Mouse (Mus musculus) embryonic facial prominence, embryonic 13.5 days (tissue): Measurements from ENCODE around the gene Maml2. TPM values are rescaled to one million over a fixed set of nuclear protein-coding genes. Genes with fewer than 3 reads are reported as not detected.

Experiments
- ATAC-seq: fragments of 200-750 bp; cut with Nextera tagmentation; 2 replicates; pipeline ENCODE4 v1.8.0; 2017; ENCODE audit warnings: low read depth; ENCODE audit not compliant: insufficient number of reproducible peaks, insufficient read depth, low FRiP score, low TSS enrichment
- H3K27ac ChIP-seq: fragments of 300-500 bp; sonication (generic); 2 replicates; pipeline ENCODE4 v1.5.1; 2015; ENCODE audit warnings: moderate library complexity, mild to moderate bottlenecking, inconsistent platforms
- H3K27me3 ChIP-seq: fragments of 300-500 bp; sonication (generic); 2 replicates; pipeline ENCODE4 v1.6.1; 2015; ENCODE audit warnings: mild to moderate bottlenecking, inconsistent platforms
- H3K36me3 ChIP-seq: fragments of 300-500 bp; sonication (generic); 2 replicates; pipeline ENCODE4 v1.6.1; 2015; ENCODE audit warnings: mild to moderate bottlenecking, inconsistent platforms
- H3K4me1 ChIP-seq: fragments of 300-500 bp; sonication (generic); 2 replicates; pipeline ENCODE4 v1.6.1; 2015; ENCODE audit warnings: inconsistent platforms
- H3K4me2 ChIP-seq: fragments of 300-500 bp; sonication (generic); 2 replicates; pipeline ENCODE4 v1.6.1; 2015; ENCODE audit warnings: moderate library complexity, mild to moderate bottlenecking, inconsistent platforms
- H3K4me3 ChIP-seq: fragments of 300-500 bp; sonication (generic); 2 replicates; pipeline ENCODE4 v1.5.1; 2015; ENCODE audit warnings: mild to moderate bottlenecking, inconsistent platforms
- H3K9ac ChIP-seq: fragments of 300-500 bp; sonication (generic); 2 replicates; pipeline ENCODE4 v1.6.1; 2015; ENCODE audit warnings: mild to moderate bottlenecking, inconsistent platforms
- H3K9me3 ChIP-seq: fragments of 300-500 bp; sonication (generic); 2 replicates; pipeline ENCODE4 v1.6.1; 2016; ENCODE audit warnings: inconsistent platforms
- WGBS: fragments of 180-500 bp; shearing (Covaris S2); methylation state at CpG from one replicate; pipeline ENCODE4 v1.1.7; 2015; ENCODE audit warnings: mixed read lengths; 5-methylcytosine and 5-hydroxymethylcytosine counted together
- polyA plus RNA-seq: library from polyadenylated mRNA; unstranded; fragments of >200 nt; fragmentation: Nextera tagmentation; extraction: Ambion mirVana; gene quantifications from 2 replicates; pipeline ENCODE4 v1.2.1, GENCODE M21; 2015

The Maml2 gene
- polyA plus RNA-seq, 1 experiment from 2014 or later, result 13.0 TPM

- 77% methylated on average over 3 of the region's 3 CpGs for WGBS
- Histone ChIP-seq H3K27me3 (no peaks in the 10 kb centered on the region), H3K36me3 (no peaks in the 10 kb centered on the region), H3K4me1 (peaks cover 26% of the 10 kb centered on the region), H3K4me2 (no peak overlapping the region), H3K9ac (no peak overlapping the region), H3K4me3 (no peak overlapping the region), H3K9me3 (no peaks in the 10 kb centered on the region), H3K27ac (no peak overlapping the region)
- ATAC-seq, result no peak
Measured at GRCm38 (mm10) chr9:13611561-13611960, 313.8 kb downstream of the Maml2 start.

GRCm38 (mm10) chr9:13612371-13612770, 314.6 kb downstream of the Maml2 start:
- WGBS, result 72% methylated on average over 8 of the region's 8 CpGs

GRCm38 (mm10) chr9:13613325-13614268, 315.8 kb downstream of the Maml2 start:
- Histone ChIP-seq H3K27ac (peak overlapping the region; percentile 87), H3K36me3 (no peaks in the 10 kb centered on the region), H3K4me2 (peak overlapping the region; percentile 32), H3K9ac (no peak overlapping the region), H3K27me3 (no peaks in the 10 kb centered on the region), H3K4me3 (no peak overlapping the region), H3K4me1 (peaks cover 37% of the 10 kb centered on the region), H3K9me3 (no peaks in the 10 kb centered on the region)
- ATAC-seq, result peak; percentile 58
- 19% methylated on average over 8 of the region's 8 CpGs for WGBS

More at GRCm38 (mm10) chr9:13612371-13612770, 314.6 kb downstream of the Maml2 start:
- H3K4me2 ChIP-seq, result no peak overlapping the region
- no peak overlapping the region for H3K9ac ChIP-seq
- H3K4me3 ChIP-seq, result no peak overlapping the region
- peaks cover 34% of the 10 kb centered on the region for H3K4me1 ChIP-seq
- no peaks in the 10 kb centered on the region for H3K36me3 ChIP-seq
- ATAC-seq, result no peak
- H3K27ac ChIP-seq, result peak overlapping the region; percentile 52; the same call in 1 of the 2 replicates
- H3K9me3 ChIP-seq, result no peaks in the 10 kb centered on the region
- H3K27me3 ChIP-seq, result no peaks in the 10 kb centered on the region

GRCm38 (mm10) chr9:13616383-13617009, 318.7 kb downstream of the Maml2 start:
- Histone ChIP-seq H3K4me1 (peaks cover 37% of the 10 kb centered on the region), H3K4me3 (no peak overlapping the region), H3K27ac (peak overlapping the region; percentile 85), H3K27me3 (no peaks in the 10 kb centered on the region), H3K4me2 (no peak overlapping the region), H3K9me3 (no peaks in the 10 kb centered on the region), H3K9ac (no peak overlapping the region), H3K36me3 (peaks cover 10% of the 10 kb centered on the region)
- WGBS, result 33% methylated on average over 5 of the region's 5 CpGs
- ATAC-seq, result 0 out of 2 replicates have a peak, but pooled peaks have one; percentile 46

GRCm38 (mm10) chr9:13620794-13621193, 323.0 kb downstream of the Maml2 start:
- no peak overlapping the region for H3K4me2 ChIP-seq
- ATAC-seq, result no peak
- H3K4me3 ChIP-seq, result no peak overlapping the region
- 84% methylated on average over 6 of the region's 6 CpGs for WGBS
- peaks cover 18% of the 10 kb centered on the region for H3K4me1 ChIP-seq
- no peaks in the 10 kb centered on the region for H3K27me3 ChIP-seq
- H3K9me3 ChIP-seq, result no peaks in the 10 kb centered on the region
- peaks cover 11% of the 10 kb centered on the region for H3K36me3 ChIP-seq
- no peak overlapping the region for H3K9ac ChIP-seq
- H3K27ac ChIP-seq, result no peak overlapping the region

GRCm38 (mm10) chr9:13621941-13622340, 324.2 kb downstream of the Maml2 start:
- Histone ChIP-seq H3K27ac (no peak overlapping the region), H3K4me3 (no peak overlapping the region), H3K4me1 (peaks cover 7% of the 10 kb centered on the region), H3K27me3 (no peaks in the 10 kb centered on the region), H3K4me2 (no peak overlapping the region), H3K9me3 (no peaks in the 10 kb centered on the region), H3K9ac (no peak overlapping the region), H3K36me3 (peaks cover 11% of the 10 kb centered on the region)
- ATAC-seq, result no peak
- 92% methylated on average over 3 of the region's 3 CpGs for WGBS

GRCm38 (mm10) chr9:13622426-13622825, 324.7 kb downstream of the Maml2 start:
- Histone ChIP-seq H3K9me3 (no peaks in the 10 kb centered on the region), H3K4me1 (peaks cover 3% of the 10 kb centered on the region; the same call in 1 of the 2 replicates), H3K27me3 (no peaks in the 10 kb centered on the region), H3K4me2 (no peak overlapping the region), H3K27ac (no peak overlapping the region), H3K9ac (no peak overlapping the region), H3K36me3 (peaks cover 11% of the 10 kb centered on the region), H3K4me3 (no peak overlapping the region)
- WGBS, result 83% methylated on average over 5 of the region's 5 CpGs
- ATAC-seq, result no peak

- Histone ChIP-seq H3K4me2 (no peak overlapping the region), H3K27ac (no peak overlapping the region), H3K9me3 (no peaks in the 10 kb centered on the region), H3K27me3 (no peaks in the 10 kb centered on the region), H3K4me1 (no peaks in the 10 kb centered on the region), H3K4me3 (no peak overlapping the region), H3K9ac (no peak overlapping the region), H3K36me3 (peaks cover 11% of the 10 kb centered on the region)
- WGBS, result 96% methylated on average over 3 of the region's 3 CpGs
- ATAC-seq, result no peak
Measured at GRCm38 (mm10) chr9:13623892-13624422, 326.2 kb downstream of the Maml2 start.

- Histone ChIP-seq H3K27me3 (no peaks in the 10 kb centered on the region), H3K4me3 (no peak overlapping the region), H3K27ac (no peak overlapping the region), H3K4me1 (no peaks in the 10 kb centered on the region), H3K4me2 (no peak overlapping the region), H3K36me3 (peaks cover 11% of the 10 kb centered on the region), H3K9ac (no peak overlapping the region), H3K9me3 (no peaks in the 10 kb centered on the region)
- WGBS, result 90% methylated on average over 1 of the region's 1 CpGs
- ATAC-seq, result no peak
Measured at GRCm38 (mm10) chr9:13624780-13625179, 327.0 kb downstream of the Maml2 start.

- WGBS, result 89% methylated on average over 3 of the region's 3 CpGs
- Histone ChIP-seq H3K9me3 (no peaks in the 10 kb centered on the region), H3K4me3 (no peak overlapping the region), H3K4me2 (no peak overlapping the region), H3K27me3 (no peaks in the 10 kb centered on the region), H3K9ac (no peak overlapping the region), H3K4me1 (no peaks in the 10 kb centered on the region), H3K36me3 (peaks cover 11% of the 10 kb centered on the region), H3K27ac (no peak overlapping the region)
- no peak for ATAC-seq
Measured at GRCm38 (mm10) chr9:13625215-13625614, 327.5 kb downstream of the Maml2 start.

- H3K27me3 ChIP-seq, result no peaks in the 10 kb centered on the region
- 81% methylated on average over 3 of the region's 3 CpGs for WGBS
- no peak overlapping the region for H3K4me3 ChIP-seq
- no peak overlapping the region for H3K4me2 ChIP-seq
- no peak overlapping the region for H3K9ac ChIP-seq
- ATAC-seq, result no peak
- H3K9me3 ChIP-seq, result no peaks in the 10 kb centered on the region
- H3K4me1 ChIP-seq, result peaks cover under 1% of the 10 kb centered on the region; the same call in 1 of the 2 replicates
- H3K36me3 ChIP-seq, result peaks cover 2% of the 10 kb centered on the region; the same call in 1 of the 2 replicates
- H3K27ac ChIP-seq, result no peak overlapping the region
Measured at GRCm38 (mm10) chr9:13626480-13626879, 328.7 kb downstream of the Maml2 start.
